Mouse (Mus musculus): ENCODE results near the gene Olfr286. TPM values are rescaled to one million over a fixed set of nuclear protein-coding genes. Genes with fewer than 3 reads are reported as not detected.

Gene Olfr286
- polyA plus RNA-seq, 1 experiment from 2014 or later = not detected

Other genes with a start within 250 kb of the Olfr286 start
- gene Col2a1, start 229.8 kb downstream of the Olfr286 start, polyA plus RNA-seq (2014; fragmentation: Nextera tagmentation; extraction: Ambion mirVana) = 24.0 and 30.8 TPM in 2 replicates
- gene Pfkm, start 141.9 kb downstream of the Olfr286 start, polyA plus RNA-seq (2014; fragmentation: Nextera tagmentation; extraction: Ambion mirVana) = 77.6 and 83.0 TPM in 2 replicates
- 22.9 and 23.6 TPM in 2 replicates for gene Senp1, start 140.7 kb downstream of the Olfr286 start, polyA plus RNA-seq (2014; fragmentation: Nextera tagmentation; extraction: Ambion mirVana)
- 66.2 and 66.8 TPM in 2 replicates for gene Asb8, start 68.8 kb downstream of the Olfr286 start, polyA plus RNA-seq (2014; fragmentation: Nextera tagmentation; extraction: Ambion mirVana)
- 98.1 and 125 TPM in 2 replicates for gene Ccdc184, start 67.3 kb downstream of the Olfr286 start, polyA plus RNA-seq (2014; fragmentation: Nextera tagmentation; extraction: Ambion mirVana)
- not detected in 2 replicates for gene Olfr288, start 38.9 kb downstream of the Olfr286 start, polyA plus RNA-seq (2014; fragmentation: Nextera tagmentation; extraction: Ambion mirVana)
- not detected in 2 replicates for gene Gm44579, start 13.5 kb downstream of the Olfr286 start, polyA plus RNA-seq (2014; fragmentation: Nextera tagmentation; extraction: Ambion mirVana)
- 0.17 TPM in 1 of 2 replicates, not detected in the other for gene Olfr287, start 13.4 kb downstream of the Olfr286 start, polyA plus RNA-seq (2014; fragmentation: Nextera tagmentation; extraction: Ambion mirVana)
- gene H1fnt, start 22.8 kb upstream of the Olfr286 start, polyA plus RNA-seq (2014; fragmentation: Nextera tagmentation; extraction: Ambion mirVana) = not detected in 2 replicates
- gene Zfp641, start 61.7 kb upstream of the Olfr286 start, polyA plus RNA-seq (2014; fragmentation: Nextera tagmentation; extraction: Ambion mirVana) = 12.2 and 14.5 TPM in 2 replicates
- gene Olfr285, start 82.9 kb upstream of the Olfr286 start, polyA plus RNA-seq (2014; fragmentation: Nextera tagmentation; extraction: Ambion mirVana) = not detected in 2 replicates
- gene Olfr284, start 106.5 kb upstream of the Olfr286 start, polyA plus RNA-seq (2014; fragmentation: Nextera tagmentation; extraction: Ambion mirVana) = not detected in 2 replicates
- not detected in 2 replicates for gene Olfr283, start 146.5 kb upstream of the Olfr286 start, polyA plus RNA-seq (2014; fragmentation: Nextera tagmentation; extraction: Ambion mirVana)
- gene Olfr282, start 196.8 kb upstream of the Olfr286 start, polyA plus RNA-seq (2014; fragmentation: Nextera tagmentation; extraction: Ambion mirVana) = not detected in 2 replicates
- gene Olfr281, start 218.1 kb upstream of the Olfr286 start, polyA plus RNA-seq (2014; fragmentation: Nextera tagmentation; extraction: Ambion mirVana) = not detected in 2 replicates
- gene OR5BS1P, start 235.4 kb upstream of the Olfr286 start, polyA plus RNA-seq (2014; fragmentation: Nextera tagmentation; extraction: Ambion mirVana) = not detected in 2 replicates
- gene Lalba, start 248.3 kb upstream of the Olfr286 start, polyA plus RNA-seq (2014; fragmentation: Nextera tagmentation; extraction: Ambion mirVana) = not detected in 2 replicates

Data from hindbrain, embryonic 14.5 days (tissue).